Mouse (Mus musculus): ENCODE results near the gene Amz1.

Amz1 gene

GRCm38 (mm10) chr5:140723822-140724221 is at the start of gene Amz1:
TSS of gene Amz1 (plus strand) at chr5:140724127.
- no peak for DNase-seq (ENCODE audit: low read depth in 1 of 2, low spot score in 2 of 2)

GRCm38 (mm10) chr5:140675079-140675478 is 48.8 kb upstream of the Amz1 start:
- DNase-seq (ENCODE audit: low read depth in 1 of 2, low spot score in 2 of 2): no peak

GRCm38 (mm10) chr5:140675640-140676039 is 48.3 kb upstream of the Amz1 start:
- no peak for DNase-seq (ENCODE audit: low read depth in 1 of 2, low spot score in 2 of 2)

GRCm38 (mm10) chr5:140677137-140677536 is 46.8 kb upstream of the Amz1 start:
- no peak for DNase-seq (ENCODE audit: low read depth in 1 of 2, low spot score in 2 of 2)

- DNase-seq (ENCODE audit: low read depth in 1 of 2, low spot score in 2 of 2): no peak
Measured at GRCm38 (mm10) chr5:140680051-140680450, 43.9 kb upstream of the Amz1 start.

- DNase-seq (ENCODE audit: low read depth in 1 of 2, low spot score in 2 of 2): no peak
Measured at GRCm38 (mm10) chr5:140680950-140681349, 43.0 kb upstream of the Amz1 start.

- DNase-seq (ENCODE audit: low read depth in 1 of 2, low spot score in 2 of 2): no peak
Measured at GRCm38 (mm10) chr5:140682113-140682512, 41.8 kb upstream of the Amz1 start.

GRCm38 (mm10) chr5:140684343-140685148 is 39.4 kb upstream of the Amz1 start:
- peak in 1 of 2 experiments; percentile 16 for DNase-seq (ENCODE audit: low read depth in 1 of 2, low spot score in 2 of 2)

GRCm38 (mm10) chr5:140688434-140688833 is 35.5 kb upstream of the Amz1 start:
- DNase-seq (ENCODE audit: low read depth in 1 of 2, low spot score in 2 of 2): no peak

GRCm38 (mm10) chr5:140695987-140696386 is 27.9 kb upstream of the Amz1 start:
- no peak for DNase-seq (ENCODE audit: low read depth in 1 of 2, low spot score in 2 of 2)

GRCm38 (mm10) chr5:140699776-140700175 is 24.2 kb upstream of the Amz1 start:
- no peak for DNase-seq (ENCODE audit: low read depth in 1 of 2, low spot score in 2 of 2)

GRCm38 (mm10) chr5:140701661-140702060 is 22.3 kb upstream of the Amz1 start:
- no peak for DNase-seq (ENCODE audit: low read depth in 1 of 2, low spot score in 2 of 2)

- peak; percentile 68 to 81 for DNase-seq (ENCODE audit: low read depth in 1 of 2, low spot score in 2 of 2)
Measured at GRCm38 (mm10) chr5:140702103-140702513, 21.8 kb upstream of the Amz1 start, which contains the start of gene Iqce. TSS of gene Iqce (minus strand) at chr5:140702378.

- DNase-seq (ENCODE audit: low read depth in 1 of 2, low spot score in 2 of 2): no peak
Measured at GRCm38 (mm10) chr5:140702618-140703175, 21.2 kb upstream of the Amz1 start.

- no peak for DNase-seq (ENCODE audit: low read depth in 1 of 2, low spot score in 2 of 2)
Measured at GRCm38 (mm10) chr5:140703480-140704377, 20.2 kb upstream of the Amz1 start.

GRCm38 (mm10) chr5:140704378-140705251 is 19.3 kb upstream of the Amz1 start, which contains the start of gene Brat1:
TSS of gene Brat1 (plus strand) at chr5:140705011.
- peak; percentile 100 for DNase-seq (ENCODE audit: low read depth in 1 of 2, low spot score in 2 of 2)

- no peak for DNase-seq (ENCODE audit: low read depth in 1 of 2, low spot score in 2 of 2)
Measured at GRCm38 (mm10) chr5:140705501-140706171, 18.3 kb upstream of the Amz1 start.

- no peak for DNase-seq (ENCODE audit: low read depth in 1 of 2, low spot score in 2 of 2)
Measured at GRCm38 (mm10) chr5:140710315-140710714, 13.6 kb upstream of the Amz1 start.

GRCm38 (mm10) chr5:140711040-140711439 is 12.9 kb upstream of the Amz1 start:
- DNase-seq (ENCODE audit: low read depth in 1 of 2, low spot score in 2 of 2): no peak

- peak in 1 of 2 experiments; percentile 29 for DNase-seq (ENCODE audit: low read depth in 1 of 2, low spot score in 2 of 2)
Measured at GRCm38 (mm10) chr5:140720773-140721172, 3.2 kb upstream of the Amz1 start.
